Comparison of ENCODE assay signal across 9 mouse cellular contexts in genomic region chr2:59361350-59361780, GRCm38 (mm10).
DNase-seq lines count a peak whose midpoint lies in the region; ATAC-seq and TF ChIP-seq lines count a peak whose summit lies in the region.
"Had no signal": no experiment of that assay in that cellular context is flagged by ENCODE, and none has a peak within 500 bp of the region (broad histone marks: within the 10 kb centered on the region; RNA-seq: fewer than 3 reads in every experiment).

No protein-coding gene starts in this region.

- DNase-seq in heart, postnatal 0 days (ENCODE audit: low spot score), result peak; percentile 16
- no peak for DNase-seq in heart, postnatal 10 days
- DNase-seq in R1 (ENCODE audit: low read depth, low spot score), result peak; percentile 85
- peak; percentile 84 for DNase-seq in midbrain, embryonic 11.5 days (ENCODE audit: low spot score, missing footprints)
- no peak for DNase-seq in cerebellum, adult 9-11 months
- no peak for DNase-seq in cerebellum, adult 11 months

- intact Hi-C loops in heart, postnatal 10 days (cut with DNase I), result loop anchor here (5.0 kb wide), 1 partner anchor 61 kb away; no protein-coding TSS in a partner anchor

- H3K9ac ChIP-seq in heart, postnatal 0 days (replicated peaks; ENCODE audit: low read depth, low read length), result no peak overlapping the region
- H3K9ac ChIP-seq in embryonic facial prominence, embryonic 12.5 days, result no peak overlapping the region
- H3K9ac ChIP-seq in midbrain, embryonic 11.5 days (ENCODE audit: low read length), result no peak overlapping the region
- H3K9ac ChIP-seq: liver, embryonic 15.5 days had no signal

- H3K9me3 ChIP-seq in heart, postnatal 0 days (replicated peaks; ENCODE audit: control insufficient read depth, low read length), result no peaks in the 10 kb centered on the region
- H3K9me3 ChIP-seq in embryonic facial prominence, embryonic 12.5 days, result no peaks in the 10 kb centered on the region
- no peaks in the 10 kb centered on the region for H3K9me3 ChIP-seq in midbrain, embryonic 11.5 days (ENCODE audit: control insufficient read depth, low read length)
- H3K9me3 ChIP-seq: liver, embryonic 15.5 days had no signal

- H3K4me2 ChIP-seq in heart, postnatal 0 days (ENCODE audit: low read depth, low read length), result 0 out of 2 replicates have a peak overlapping the region, but pooled peaks have one; percentile 9
- H3K4me2 ChIP-seq in embryonic facial prominence, embryonic 12.5 days (replicated peaks), result no peak overlapping the region
- no peak overlapping the region for H3K4me2 ChIP-seq in midbrain, embryonic 11.5 days
- H3K4me2 ChIP-seq: liver, embryonic 15.5 days had no signal

- no peak for TF ChIP-seq EP300 in heart, postnatal 0 days (IDR thresholded peaks at IDR 0.05; ENCODE audit: low read depth)

- peaks cover 13% of the 10 kb centered on the region; the same call in 1 of the 2 replicates for H3K4me1 ChIP-seq in heart, postnatal 0 days (ENCODE audit: control insufficient read depth, insufficient read depth)
- 0 out of 2 replicates have a peak, but pooled peaks cover 2% of the 10 kb centered on the region for H3K4me1 ChIP-seq in embryonic facial prominence, embryonic 12.5 days
- no peaks in the 10 kb centered on the region for H3K4me1 ChIP-seq in midbrain, embryonic 11.5 days (ENCODE audit: control insufficient read depth, insufficient read depth, low read length)
- H3K4me1 ChIP-seq: liver, embryonic 15.5 days had no signal

- 9% methylated on average over 4 of the region's 4 CpGs for WGBS in heart, postnatal 0 days
- 29% methylated on average over 4 of the region's 4 CpGs for WGBS in embryonic facial prominence, embryonic 12.5 days
- 21% methylated on average over 4 of the region's 4 CpGs for WGBS in midbrain, embryonic 11.5 days

- peaks cover under 1% of the 10 kb centered on the region; the same call in 1 of the 2 replicates for H3K36me3 ChIP-seq in heart, postnatal 0 days (replicated peaks; ENCODE audit: control insufficient read depth, insufficient read depth, low read length)
- no peaks in the 10 kb centered on the region for H3K36me3 ChIP-seq in embryonic facial prominence, embryonic 12.5 days
- no peaks in the 10 kb centered on the region for H3K36me3 ChIP-seq in midbrain, embryonic 11.5 days (ENCODE audit: control insufficient read depth, insufficient read depth, low read length)
- H3K36me3 ChIP-seq: liver, embryonic 15.5 days had no signal

- peak; percentile 62; the same call in 1 of the 2 replicates for ATAC-seq in heart, postnatal 0 days (ENCODE audit: insufficient read depth, low read depth)
- no peak for ATAC-seq in embryonic facial prominence, embryonic 12.5 days (ENCODE audit: insufficient number of reproducible peaks, insufficient read depth, low FRiP score, low TSS enrichment)
- ATAC-seq in midbrain, embryonic 11.5 days (ENCODE audit: low FRiP score), result no peak
- ATAC-seq in granulocyte monocyte progenitor cell, adult 5-6 weeks (replicated peaks; ENCODE audit: poor library complexity, severe bottlenecking), result no peak

- H3K27ac ChIP-seq in heart, postnatal 0 days (ENCODE audit: low read depth), result peak overlapping the region; percentile 47
- peak overlapping the region; percentile 0; the same call in 1 of the 2 replicates for H3K27ac ChIP-seq in embryonic facial prominence, embryonic 12.5 days
- H3K27ac ChIP-seq in midbrain, embryonic 11.5 days (ENCODE audit: low read depth, low read length), result no peak overlapping the region
- H3K27ac ChIP-seq: liver, embryonic 15.5 days had no signal

- no peaks in the 10 kb centered on the region for H3K27me3 ChIP-seq in heart, postnatal 0 days (ENCODE audit: control insufficient read depth, insufficient read depth, low read length)
- H3K27me3 ChIP-seq in embryonic facial prominence, embryonic 12.5 days, result no peaks in the 10 kb centered on the region
- H3K27me3 ChIP-seq in midbrain, embryonic 11.5 days (ENCODE audit: control insufficient read depth, insufficient read depth, low read length), result no peaks in the 10 kb centered on the region
- H3K27me3 ChIP-seq: liver, embryonic 15.5 days had no signal

- H3K4me3 ChIP-seq in heart, postnatal 0 days (ENCODE audit: low read depth, low read length), result no peak overlapping the region
- H3K4me3 ChIP-seq in embryonic facial prominence, embryonic 12.5 days, result no peak overlapping the region
- no peak overlapping the region for H3K4me3 ChIP-seq in midbrain, embryonic 11.5 days (ENCODE audit: low read depth, low read length)
- H3K4me3 ChIP-seq: liver, embryonic 15.5 days had no signal

- TF ChIP-seq CTCF in heart, postnatal 0 days (IDR thresholded peaks at IDR 0.05; ENCODE audit: low read depth), result no peak

Comparison
In these comparisons a context has a peak if more than half of its experiments do, and no peak if none do; other contexts are left out.
1. DNase-seq: peak in heart, postnatal 0 days (single experiment), R1 (single experiment) and midbrain, embryonic 11.5 days (single experiment); none in heart, postnatal 10 days (0 of 2), cerebellum, adult 9-11 months (single experiment) and cerebellum, adult 11 months (single experiment).